Mouse (Mus musculus): ENCODE results near the gene Cul1. TPM values are rescaled to one million over a fixed set of nuclear protein-coding genes. Genes with fewer than 3 reads are reported as not detected.
"Not testable (repeated sequence)": the region's sequence is repeated elsewhere in the genome, so short reads cannot be mapped to it uniquely, and the experiment has no call there.

Gene Cul1
- 179 TPM in 2 replicates for polyA plus RNA-seq (2015; fragmentation: Nextera tagmentation; extraction: Ambion mirVana)

DNA sequence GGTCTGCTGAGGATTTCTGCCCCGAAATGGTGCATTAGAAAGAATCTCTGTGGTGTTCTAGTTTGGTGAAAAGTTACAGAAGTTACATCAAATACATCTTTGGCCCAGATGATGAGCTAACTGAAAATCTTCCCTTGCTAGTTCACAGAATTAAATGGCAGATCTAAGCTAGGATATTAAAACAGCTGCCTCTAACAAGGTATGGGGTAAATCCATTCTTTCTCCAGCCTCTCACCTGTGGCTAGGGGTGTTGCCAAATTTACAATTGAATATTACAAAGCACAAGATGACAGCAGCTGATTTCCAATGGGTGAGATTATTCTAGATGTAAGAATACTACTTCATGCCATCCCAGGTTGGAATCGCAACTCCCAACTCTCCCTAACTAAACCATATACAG, at the start of gene Cul1:
Gene Cul1 (plus strand): TSS at position 301 of the 400 bp plus-strand sequence.
- Histone ChIP-seq H3K27ac (peak within 1 kb of the TSS; percentile 98), H3K36me3 (ENCODE audit: poor library complexity, severe bottlenecking) (no peaks in the 10 kb centered on the region), H3K9me3 (replicated peaks) (no peaks in the 10 kb centered on the region), H3K9ac (peak within 1 kb of the TSS; percentile 98), H3K4me3 (peak within 1 kb of the TSS; percentile 97), H3K4me2 (peak within 1 kb of the TSS; percentile 85), H3K4me1 (peaks cover 33% of the 10 kb centered on the region), H3K27me3 (no peaks in the 10 kb centered on the region)
- no peak for ATAC-seq
- WGBS: 31% methylated on average over 2 of the region's 2 CpGs

GRCm38 (mm10) chr6:47404419-47405382, 48.5 kb upstream of the Cul1 start:
- WGBS: 87% methylated on average over 11 of the region's 11 CpGs

DNA sequence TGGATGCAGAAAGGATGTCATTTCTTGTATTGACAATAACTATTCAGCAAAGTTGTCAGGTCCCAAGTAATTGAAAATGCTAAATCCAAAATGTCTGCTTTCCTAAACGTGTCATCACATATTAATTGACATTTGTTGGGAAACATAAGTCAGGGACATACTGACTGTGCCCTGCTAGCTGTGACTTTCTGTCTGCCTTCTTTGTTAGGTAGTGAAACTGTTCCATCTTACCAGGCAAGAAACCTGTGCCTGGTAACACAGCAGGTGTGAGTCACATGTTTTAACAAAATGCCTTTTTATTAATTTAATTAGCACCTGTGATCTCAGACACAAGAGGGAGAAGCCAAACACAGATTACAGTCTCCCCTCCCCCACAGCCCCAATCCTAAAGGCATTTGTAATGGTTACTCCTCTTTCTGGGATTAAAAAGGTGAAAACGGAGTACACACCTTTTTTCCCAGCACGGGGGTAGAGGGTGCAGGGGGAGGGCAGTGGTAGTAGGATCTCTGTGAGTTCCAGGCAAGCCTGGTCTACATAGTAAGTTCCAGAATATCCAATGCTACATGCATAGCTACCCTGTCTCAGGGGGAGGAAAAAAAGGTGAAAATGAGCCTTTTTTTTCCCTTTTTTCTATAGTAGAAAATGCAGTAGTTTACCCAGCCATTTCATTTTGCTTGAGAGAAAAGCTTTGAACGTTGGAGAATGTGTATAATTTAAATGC, 40.2 kb upstream of the Cul1 start:
- 0 out of 2 replicates have a peak, but pooled peaks cover 4% of the 10 kb centered on the region for H3K4me1 ChIP-seq
- no peak overlapping the region for H3K4me2 ChIP-seq
- WGBS: 30% methylated on average over 4 of the region's 4 CpGs
- no peaks in the 10 kb centered on the region for H3K9me3 ChIP-seq (replicated peaks)
- no peaks in the 10 kb centered on the region for H3K27me3 ChIP-seq
- no peaks in the 10 kb centered on the region for H3K36me3 ChIP-seq (ENCODE audit: poor library complexity, severe bottlenecking)
- no peak overlapping the region for H3K4me3 ChIP-seq
- peak overlapping the region; percentile 45; the same call in 1 of the 2 replicates for H3K27ac ChIP-seq
- ATAC-seq: peak; percentile 85
- no peak overlapping the region for H3K9ac ChIP-seq

More at GRCm38 (mm10) chr6:47404419-47405382, 48.5 kb upstream of the Cul1 start:
- Histone ChIP-seq H3K4me1 (no peaks in the 10 kb centered on the region), H3K9me3 (replicated peaks) (no peaks in the 10 kb centered on the region), H3K27me3 (no peaks in the 10 kb centered on the region), H3K27ac (no peak overlapping the region), H3K9ac (no peak overlapping the region), H3K4me2 (no peak overlapping the region), H3K36me3 (ENCODE audit: poor library complexity, severe bottlenecking) (no peaks in the 10 kb centered on the region), H3K4me3 (no peak overlapping the region)
- ATAC-seq: no peak

- Histone ChIP-seq H3K9me3 (replicated peaks) (no peaks in the 10 kb centered on the region), H3K4me2 (no peak overlapping the region), H3K36me3 (ENCODE audit: poor library complexity, severe bottlenecking) (no peaks in the 10 kb centered on the region), H3K27me3 (no peaks in the 10 kb centered on the region), H3K4me3 (no peak overlapping the region), H3K27ac (peak overlapping the region; percentile 45; the same call in 1 of the 2 replicates), H3K9ac (no peak overlapping the region), H3K4me1 (0 out of 2 replicates have a peak, but pooled peaks cover 4% of the 10 kb centered on the region)
- no peak for ATAC-seq
- 45% methylated on average over 2 of the region's 2 CpGs for WGBS
These were observed 39.5 kb upstream of the Cul1 start for GRCm38 (mm10) chr6:47413656-47414055.

DNA sequence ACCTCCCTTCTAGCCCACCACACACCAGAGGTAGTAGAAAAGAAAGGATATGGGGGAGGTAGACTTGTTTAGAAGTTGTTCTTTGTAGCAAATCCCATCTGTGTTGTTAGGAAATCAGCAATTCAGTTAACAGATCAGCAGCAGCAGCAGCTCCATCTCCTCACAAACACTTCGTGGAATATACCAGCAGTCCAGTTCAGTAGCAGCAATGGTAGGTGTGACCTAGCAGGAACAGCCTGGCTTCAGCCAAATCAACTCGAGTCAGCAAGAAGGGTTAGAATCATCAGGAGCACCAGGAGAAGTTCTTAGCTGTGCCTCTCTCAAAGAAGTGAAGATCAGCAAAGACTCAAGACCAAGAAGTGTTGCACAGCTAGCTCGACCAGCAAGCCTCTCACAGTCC, 34.5 kb upstream of the Cul1 start:
- Histone ChIP-seq H3K4me3 (no peak overlapping the region), H3K9ac (no peak overlapping the region), H3K27ac (no peak overlapping the region), H3K4me2 (no peak overlapping the region), H3K4me1 (no peaks in the 10 kb centered on the region), H3K36me3 (ENCODE audit: poor library complexity, severe bottlenecking) (no peaks in the 10 kb centered on the region), H3K27me3 (no peaks in the 10 kb centered on the region), H3K9me3 (replicated peaks) (no peaks in the 10 kb centered on the region)
- WGBS: 73% methylated on average over 3 of the region's 3 CpGs
- no peak for ATAC-seq

DNA sequence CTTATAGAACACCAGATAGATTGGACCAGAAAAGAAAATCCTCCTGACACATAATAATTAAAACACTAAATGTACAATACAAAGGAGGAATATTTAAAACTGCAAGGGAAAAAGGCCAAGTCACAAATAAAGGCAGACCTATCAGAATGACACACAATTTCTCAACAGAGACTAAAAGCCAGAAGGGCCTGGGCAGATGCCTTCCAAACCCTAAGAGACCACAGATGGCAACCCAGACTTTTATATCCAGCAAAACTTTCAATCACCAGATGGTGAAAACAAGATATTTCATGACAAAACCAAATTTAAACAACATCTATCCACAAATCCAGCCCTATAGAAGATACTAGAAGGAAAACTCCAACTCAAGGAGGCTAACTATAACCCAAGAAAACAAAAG, 33.0 kb upstream of the Cul1 start:
- no peak overlapping the region for H3K4me3 ChIP-seq
- H3K9ac ChIP-seq: no peak overlapping the region
- ATAC-seq: no peak
- H3K9me3 ChIP-seq (replicated peaks): no peaks in the 10 kb centered on the region
- no peaks in the 10 kb centered on the region for H3K36me3 ChIP-seq (ENCODE audit: poor library complexity, severe bottlenecking)
- H3K4me2 ChIP-seq: no peak overlapping the region
- no peaks in the 10 kb centered on the region for H3K27me3 ChIP-seq
- no peaks in the 10 kb centered on the region for H3K4me1 ChIP-seq
- H3K27ac ChIP-seq: no peak overlapping the region

DNA sequence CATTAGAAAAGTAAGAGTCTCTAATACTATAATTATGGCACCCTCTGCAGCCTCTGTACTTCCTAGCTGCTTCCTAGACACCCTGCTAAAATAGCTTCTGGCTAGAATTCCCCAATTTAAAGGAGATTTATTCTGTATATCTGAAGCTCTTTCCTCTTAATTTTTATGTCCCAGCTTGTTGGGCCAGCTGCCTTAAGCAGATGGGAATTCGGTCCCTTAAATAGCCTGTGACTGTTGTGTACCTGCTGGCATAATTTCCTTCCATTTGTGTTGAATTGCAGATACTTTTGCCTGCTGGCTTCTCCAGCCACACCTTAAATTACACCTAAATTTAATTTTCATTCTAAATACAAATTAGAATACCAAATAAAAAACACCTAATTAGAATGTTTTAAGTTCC, 32.0 kb upstream of the Cul1 start:
- Histone ChIP-seq H3K4me1 (no peaks in the 10 kb centered on the region), H3K4me3 (no peak overlapping the region), H3K4me2 (no peak overlapping the region), H3K36me3 (ENCODE audit: poor library complexity, severe bottlenecking) (no peaks in the 10 kb centered on the region), H3K27me3 (no peaks in the 10 kb centered on the region), H3K27ac (no peak overlapping the region), H3K9me3 (replicated peaks) (no peaks in the 10 kb centered on the region), H3K9ac (no peak overlapping the region)
- 80% methylated on average over 1 of the region's 1 CpGs for WGBS
- ATAC-seq: no peak

- Histone ChIP-seq H3K9ac (no peak overlapping the region), H3K9me3 (replicated peaks) (no peaks in the 10 kb centered on the region), H3K27ac (no peak overlapping the region), H3K27me3 (no peaks in the 10 kb centered on the region), H3K4me2 (no peak overlapping the region), H3K4me1 (no peaks in the 10 kb centered on the region), H3K4me3 (no peak overlapping the region), H3K36me3 (ENCODE audit: poor library complexity, severe bottlenecking) (no peaks in the 10 kb centered on the region)
- ATAC-seq: no peak
- 50% methylated on average over 1 of the region's 1 CpGs for WGBS
These were observed 27.1 kb upstream of the Cul1 start for GRCm38 (mm10) chr6:47426136-47426535.

GRCm38 (mm10) chr6:47426556-47426955, 26.6 kb upstream of the Cul1 start:
- not testable (repeated sequence) for H3K9ac ChIP-seq; H3K4me3 ChIP-seq; H3K27me3 ChIP-seq; H3K9me3 ChIP-seq (replicated peaks); H3K4me2 ChIP-seq; H3K36me3 ChIP-seq (ENCODE audit: poor library complexity, severe bottlenecking); ATAC-seq; H3K4me1 ChIP-seq; H3K27ac ChIP-seq
- 86% methylated on average over 4 of the region's 4 CpGs for WGBS

- not testable (repeated sequence) for H3K27ac ChIP-seq; H3K36me3 ChIP-seq (ENCODE audit: poor library complexity, severe bottlenecking); H3K4me3 ChIP-seq; H3K4me2 ChIP-seq; ATAC-seq; H3K9ac ChIP-seq; H3K4me1 ChIP-seq; H3K27me3 ChIP-seq; H3K9me3 ChIP-seq (replicated peaks)
- WGBS: 92% methylated on average over 12 of the region's 12 CpGs
These were observed 20.4 kb upstream of the Cul1 start for GRCm38 (mm10) chr6:47432795-47433194.

DNA sequence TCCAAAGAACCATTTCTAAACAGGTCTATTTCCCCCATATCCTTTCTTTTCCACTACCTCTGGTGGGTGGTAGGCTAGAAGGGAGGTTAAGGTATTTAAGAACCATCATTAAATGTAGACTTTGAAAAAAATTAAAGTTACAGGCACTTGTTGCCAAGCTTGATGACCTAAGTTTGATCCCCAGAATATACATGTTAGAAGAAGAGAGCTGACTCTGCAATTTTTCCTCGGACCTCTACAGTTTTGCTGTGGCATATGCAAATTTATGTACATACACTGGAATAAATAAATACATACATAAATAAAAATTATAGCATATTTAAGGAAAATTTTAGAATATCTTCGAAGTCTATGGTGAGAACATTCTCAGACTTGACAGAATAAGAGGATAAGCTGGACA, 13.1 kb upstream of the Cul1 start:
- H3K9me3 ChIP-seq (replicated peaks): 0 out of 2 replicates have a peak, but pooled peaks cover 3% of the 10 kb centered on the region
- WGBS: 83% methylated on average over 2 of the region's 2 CpGs
- no peak overlapping the region for H3K4me2 ChIP-seq
- H3K4me3 ChIP-seq: no peak overlapping the region
- no peak overlapping the region for H3K9ac ChIP-seq
- no peak overlapping the region for H3K27ac ChIP-seq
- no peak for ATAC-seq
- H3K27me3 ChIP-seq: no peaks in the 10 kb centered on the region
- H3K36me3 ChIP-seq (ENCODE audit: poor library complexity, severe bottlenecking): no peaks in the 10 kb centered on the region
- H3K4me1 ChIP-seq: no peaks in the 10 kb centered on the region

DNA sequence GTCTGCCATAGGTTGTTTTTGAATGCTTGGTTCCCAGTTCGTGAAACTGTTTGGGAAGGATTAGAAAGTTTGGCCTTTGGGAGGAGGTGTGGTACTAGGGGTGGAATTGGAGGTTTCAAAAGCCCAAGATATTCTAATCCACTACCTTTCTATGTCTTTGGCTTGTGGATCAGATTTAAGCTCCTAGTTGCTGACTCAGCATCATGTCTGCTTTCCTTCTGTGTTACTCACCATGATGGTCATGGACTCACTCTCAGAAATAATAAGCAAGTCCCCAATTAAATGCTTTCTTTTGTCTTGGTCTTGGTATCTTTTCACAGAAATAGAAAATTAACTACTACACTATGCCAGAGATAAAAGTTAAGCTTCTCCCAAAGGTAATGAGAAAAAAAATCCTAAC, 5.5 kb upstream of the Cul1 start:
- Histone ChIP-seq H3K4me3 (no peak overlapping the region), H3K4me1 (peaks cover under 1% of the 10 kb centered on the region; the same call in 1 of the 2 replicates), H3K9ac (no peak overlapping the region), H3K36me3 (ENCODE audit: poor library complexity, severe bottlenecking) (no peaks in the 10 kb centered on the region), H3K9me3 (replicated peaks) (no peaks in the 10 kb centered on the region), H3K27me3 (no peaks in the 10 kb centered on the region), H3K4me2 (no peak overlapping the region), H3K27ac (no peak overlapping the region)
- no peak for ATAC-seq
- WGBS: 81% methylated on average over 1 of the region's 1 CpGs

All from forebrain, embryonic 13.5 days (tissue).